Mouse (Mus musculus): Measurements from ENCODE around the gene Qtrt1.

- TF ChIP-seq CTCF (IDR thresholded peaks at IDR 0.05; ENCODE audit: borderline replicate concordance, control insufficient read depth, extremely low read depth, insufficient read depth, low read length, poor library complexity) (no peak), POLR2A (IDR thresholded peaks at IDR 0.05; ENCODE audit: control insufficient read depth, extremely low read depth, insufficient read depth, low read length, poor library complexity) (no peak)
Measured at GRCm38 (mm10) chr9:21432066-21432465, 20.4 kb downstream of the Qtrt1 start.
